ENCODE assay signal across 8 mouse cellular contexts in the genomic region with DNA sequence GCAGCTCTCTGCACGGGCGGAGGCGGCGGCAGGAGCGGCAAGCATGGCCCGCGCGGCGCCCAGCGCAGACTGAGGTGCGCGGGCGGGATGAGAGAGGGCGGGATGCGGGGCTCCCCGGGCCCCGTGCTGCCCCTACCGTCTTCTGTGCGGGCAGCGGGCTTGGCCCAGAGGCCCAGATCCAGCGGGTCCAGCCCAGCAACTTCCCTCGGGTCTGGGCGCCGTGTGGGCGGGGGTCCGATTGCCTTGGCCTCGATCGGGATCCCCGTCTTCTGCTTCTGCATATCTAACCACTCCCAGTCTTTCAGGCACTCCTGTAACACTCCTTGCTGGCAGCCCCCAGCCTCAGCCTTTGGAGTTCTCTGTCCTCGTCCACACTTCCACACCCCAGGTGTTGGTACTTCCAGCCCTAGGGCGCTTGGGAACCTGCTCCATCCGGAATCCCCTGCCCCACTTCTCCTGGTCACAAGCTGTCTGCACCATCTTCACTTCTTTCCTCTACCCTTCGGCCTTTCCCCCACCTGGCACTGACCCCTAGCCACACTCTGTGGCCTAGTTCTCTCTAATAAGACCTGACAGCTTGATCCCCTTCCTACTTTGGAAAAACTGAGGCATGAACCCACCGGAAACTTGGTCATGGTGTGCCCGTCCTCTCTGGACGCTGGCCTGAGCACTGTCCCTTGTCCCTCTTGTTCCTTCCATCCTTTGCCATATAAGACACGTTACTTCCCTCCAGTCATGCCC. TPM values are rescaled to one million over a fixed set of nuclear protein-coding genes. Genes with fewer than 3 reads are reported as not detected.
DNase-seq lines count a peak whose midpoint lies in the region; ATAC-seq and TF ChIP-seq lines count a peak whose summit lies in the region.

No protein-coding gene starts in this region.

- 0 out of 2 replicates have a peak, but pooled peaks cover 3% of the 10 kb centered on the region for H3K4me1 ChIP-seq in liver, adult 2 months (ENCODE audit: control insufficient read depth, insufficient read depth, low read length)
- H3K4me1 ChIP-seq in embryonic facial prominence, embryonic 13.5 days: peaks cover 27% of the 10 kb centered on the region
- H3K4me1 ChIP-seq in hindbrain, embryonic 15.5 days (replicated peaks): peaks cover 26% of the 10 kb centered on the region
- H3K4me1 ChIP-seq in midbrain, embryonic 11.5 days (ENCODE audit: control insufficient read depth, insufficient read depth, low read length): peaks cover 19% of the 10 kb centered on the region

- 11% methylated on average over 35 of the region's 37 CpGs for WGBS in liver, adult 2 months
- 2% methylated on average over 27 of the region's 37 CpGs for WGBS in embryonic facial prominence, embryonic 13.5 days
- 2% methylated on average over 19 of the region's 37 CpGs for WGBS in hindbrain, embryonic 15.5 days
- WGBS in midbrain, embryonic 11.5 days: 2% methylated on average over 30 of the region's 37 CpGs

- H3K9ac ChIP-seq in liver, adult 2 months (ENCODE audit: low read depth, low read length): peak overlapping the region; percentile 84
- H3K9ac ChIP-seq in embryonic facial prominence, embryonic 13.5 days: peak overlapping the region; percentile 94
- peak overlapping the region; percentile 90 for H3K9ac ChIP-seq in hindbrain, embryonic 15.5 days
- H3K9ac ChIP-seq in midbrain, embryonic 11.5 days (ENCODE audit: low read length): peak overlapping the region; percentile 93

- peak; percentile 41 to 83 for DNase-seq in cerebellum, adult 18-20 months
- no peak for DNase-seq in cerebellum, adult 11 months
- no peak for DNase-seq in liver, adult 2 months (ENCODE audit: extremely low read depth, low read depth, low spot score)
- DNase-seq in liver: no peak
- peak; percentile 91 for DNase-seq in midbrain, embryonic 11.5 days (ENCODE audit: low spot score, missing footprints)
- DNase-seq in urinary bladder, postnatal 25 days (ENCODE audit: low spot score): no peak

- H3K9me3 ChIP-seq in embryonic facial prominence, embryonic 13.5 days: no peaks in the 10 kb centered on the region
- H3K9me3 ChIP-seq in hindbrain, embryonic 15.5 days: no peaks in the 10 kb centered on the region
- no peaks in the 10 kb centered on the region for H3K9me3 ChIP-seq in midbrain, embryonic 11.5 days (ENCODE audit: control insufficient read depth, low read length)

- peak overlapping the region; percentile 57 for H3K4me3 ChIP-seq in liver, adult 2 months (ENCODE audit: insufficient read depth, low read depth, low read length)
- H3K4me3 ChIP-seq in embryonic facial prominence, embryonic 13.5 days: peak overlapping the region; percentile 85
- peak overlapping the region; percentile 91 for H3K4me3 ChIP-seq in hindbrain, embryonic 15.5 days
- H3K4me3 ChIP-seq in midbrain, embryonic 11.5 days (ENCODE audit: low read depth, low read length): peak overlapping the region; percentile 89

- H3K27ac ChIP-seq in liver, adult 2 months (replicated peaks; ENCODE audit: insufficient read depth, low read depth, low read length): no peak overlapping the region
- H3K27ac ChIP-seq in embryonic facial prominence, embryonic 13.5 days: peak overlapping the region; percentile 89
- peak overlapping the region; percentile 85 for H3K27ac ChIP-seq in hindbrain, embryonic 15.5 days (replicated peaks)
- peak overlapping the region; percentile 25; the same call in 1 of the 2 replicates for H3K27ac ChIP-seq in midbrain, embryonic 11.5 days (ENCODE audit: low read depth, low read length)

- H3K4me2 ChIP-seq in embryonic facial prominence, embryonic 13.5 days: peak overlapping the region; percentile 95
- H3K4me2 ChIP-seq in hindbrain, embryonic 15.5 days: peak overlapping the region; percentile 83
- H3K4me2 ChIP-seq in midbrain, embryonic 11.5 days: peak overlapping the region; percentile 88

- no peak for TF ChIP-seq POLR2A in liver, adult 2 months (IDR thresholded peaks at IDR 0.05; ENCODE audit: extremely low read depth, insufficient read depth, low read length)

- TF ChIP-seq CTCF in liver, adult 2 months (IDR thresholded peaks at IDR 0.05; ENCODE audit: low read depth, low read length): no peak

- peak; percentile 45 for ATAC-seq in embryonic facial prominence, embryonic 13.5 days (ENCODE audit: insufficient number of reproducible peaks, insufficient read depth, low FRiP score, low TSS enrichment, low read depth)
- ATAC-seq in hindbrain, embryonic 15.5 days (ENCODE audit: low FRiP score, low read depth): peak; percentile 68
- peak; percentile 77 for ATAC-seq in midbrain, embryonic 11.5 days (ENCODE audit: low FRiP score)

- no peaks in the 10 kb centered on the region for H3K27me3 ChIP-seq in liver, adult 2 months (ENCODE audit: control insufficient read depth, insufficient read depth, low read length)
- no peaks in the 10 kb centered on the region for H3K27me3 ChIP-seq in embryonic facial prominence, embryonic 13.5 days
- H3K27me3 ChIP-seq in hindbrain, embryonic 15.5 days: no peaks in the 10 kb centered on the region
- no peaks in the 10 kb centered on the region for H3K27me3 ChIP-seq in midbrain, embryonic 11.5 days (ENCODE audit: control insufficient read depth, insufficient read depth, low read length)

- H3K36me3 ChIP-seq in liver, adult 2 months (ENCODE audit: control insufficient read depth, insufficient read depth, low read length): no peaks in the 10 kb centered on the region
- H3K36me3 ChIP-seq in embryonic facial prominence, embryonic 13.5 days: peaks cover 6% of the 10 kb centered on the region; the same call in 1 of the 2 replicates
- H3K36me3 ChIP-seq in hindbrain, embryonic 15.5 days: no peaks in the 10 kb centered on the region
- H3K36me3 ChIP-seq in midbrain, embryonic 11.5 days (ENCODE audit: control insufficient read depth, insufficient read depth, low read length): no peaks in the 10 kb centered on the region

- H3K79me2 ChIP-seq in liver, adult 2 months (ENCODE audit: control insufficient read depth, insufficient read depth, low read length): no peaks in the 10 kb centered on the region

RNA-seq across cellular contexts. Expression of a gene that starts 0.5 kb away (rescaled TPM):
- total RNA-seq in liver, adult 2 months (2014; rRNA removed): 0.83 and 1.3 TPM in 2 replicates
- 1.2 and 1.5 TPM in 2 replicates for polyA plus RNA-seq in liver, adult 2 months (2012; rRNA removed)
- 29.4 and 35.7 TPM in 2 replicates for polyA plus RNA-seq in embryonic facial prominence, embryonic 13.5 days (2015; fragmentation: Nextera tagmentation; extraction: Ambion mirVana)
- polyA plus RNA-seq in hindbrain, embryonic 15.5 days (2015; fragmentation: Nextera tagmentation; extraction: Ambion mirVana): 26.8 and 30.3 TPM in 2 replicates
- polyA plus RNA-seq in midbrain, embryonic 11.5 days (2014; fragmentation: Nextera tagmentation; extraction: Ambion mirVana): 11.2 and 11.3 TPM in 2 replicates

RNA-seq across cellular contexts. Expression of a gene that starts 17.9 kb away (rescaled TPM):
- 6.3 and 6.7 TPM in 2 replicates for total RNA-seq in liver, adult 2 months (2014; rRNA removed)
- 11.2 and 11.4 TPM in 2 replicates for polyA plus RNA-seq in liver, adult 2 months (2012; rRNA removed)
- polyA plus RNA-seq in embryonic facial prominence, embryonic 13.5 days (2015; fragmentation: Nextera tagmentation; extraction: Ambion mirVana): 13.0 and 15.2 TPM in 2 replicates
- polyA plus RNA-seq in hindbrain, embryonic 15.5 days (2015; fragmentation: Nextera tagmentation; extraction: Ambion mirVana): 7.1 and 8.6 TPM in 2 replicates
- 4.0 and 4.3 TPM in 2 replicates for polyA plus RNA-seq in midbrain, embryonic 11.5 days (2014; fragmentation: Nextera tagmentation; extraction: Ambion mirVana)

Comparison
In these comparisons a context has a peak if more than half of its experiments do, and no peak if none do; other contexts are left out.
1. DNase-seq: peak in cerebellum, adult 18-20 months (2 of 2) and midbrain, embryonic 11.5 days (single experiment); none in cerebellum, adult 11 months (single experiment), liver, adult 2 months (single experiment), liver (single experiment) and urinary bladder, postnatal 25 days (single experiment).
2. Peak in every context shown above with its lines, with median percentiles within 50 percentile points of each other: H3K4me3 ChIP-seq, H3K9ac ChIP-seq, ATAC-seq and H3K4me2 ChIP-seq.